Mouse (Mus musculus) frontal cortex, postnatal 10 days (tissue): Measurements from ENCODE around the gene Gm29094.
A peak's percentile ranks its signal among the peaks of the same experiment; 100 is the strongest.
"Not testable (repeated sequence)": the region's sequence is repeated elsewhere in the genome, so short reads cannot be mapped to it uniquely, and the experiment has no call there.

Experiments
- DNase-seq, 2 experiments: peaks; one replicate each; pipeline ENCODE4 v3.0.0; 2022; ENCODE audit warnings: low spot score in 2 of 2, mixed read lengths in 1 of 2

Gm29094 gene

GRCm38 (mm10) chr9:89198969-89199416 is at the start of gene Gm29094, which contains the start of gene Bcl2a1b:
Gene Gm29094 (plus strand): TSS chr9:89199379.
Gene Bcl2a1b (plus strand): TSS chr9:89199209.
- not testable (repeated sequence) for DNase-seq

- not testable (repeated sequence) for DNase-seq
These were observed 26.6 kb upstream of the Gm29094 start for GRCm38 (mm10) chr9:89172539-89172938.

GRCm38 (mm10) chr9:89178833-89179232 is 20.3 kb upstream of the Gm29094 start:
- DNase-seq: peak; percentile 15 to 71

GRCm38 (mm10) chr9:89179469-89179868 is 19.7 kb upstream of the Gm29094 start:
- DNase-seq: not testable (repeated sequence)

- DNase-seq: not testable (repeated sequence)
These were observed 12.2 kb upstream of the Gm29094 start for GRCm38 (mm10) chr9:89187006-89187405.

- not testable (repeated sequence) for DNase-seq
These were observed 3.7 kb upstream of the Gm29094 start for GRCm38 (mm10) chr9:89195483-89195882.

GRCm38 (mm10) chr9:89197509-89197908 is 1.7 kb upstream of the Gm29094 start:
- DNase-seq: not testable (repeated sequence)

- DNase-seq: not testable (repeated sequence)
These were observed 830 bp upstream of the Gm29094 start for GRCm38 (mm10) chr9:89198349-89198748.

GRCm38 (mm10) chr9:89202256-89202655 is 3.1 kb downstream of the Gm29094 start:
- DNase-seq: not testable (repeated sequence)

GRCm38 (mm10) chr9:89208939-89209338 is 9.8 kb downstream of the Gm29094 start:
- not testable (repeated sequence) for DNase-seq

GRCm38 (mm10) chr9:89210353-89211064 is 11.3 kb downstream of the Gm29094 start, which contains the start of gene Mthfs:
Gene Mthfs (plus strand): TSS chr9:89210676.
- not testable (repeated sequence) for DNase-seq

GRCm38 (mm10) chr9:89211065-89211858 is 12.1 kb downstream of the Gm29094 start:
- DNase-seq: peak; percentile 89 to 96

- DNase-seq: not testable (repeated sequence)
These were observed 13.2 kb downstream of the Gm29094 start for GRCm38 (mm10) chr9:89212428-89212827.

- DNase-seq: not testable (repeated sequence)
These were observed 19.0 kb downstream of the Gm29094 start for GRCm38 (mm10) chr9:89218174-89218573.

GRCm38 (mm10) chr9:89219668-89220067 is 20.5 kb downstream of the Gm29094 start:
- not testable (repeated sequence) for DNase-seq

GRCm38 (mm10) chr9:89220704-89221287 is 21.6 kb downstream of the Gm29094 start:
- not testable (repeated sequence) for DNase-seq

- no peak for DNase-seq
These were observed 26.9 kb downstream of the Gm29094 start for GRCm38 (mm10) chr9:89226071-89226470.

- no peak for DNase-seq
These were observed 28.9 kb downstream of the Gm29094 start for GRCm38 (mm10) chr9:89228122-89228521.

GRCm38 (mm10) chr9:89230897-89231497 is 31.8 kb downstream of the Gm29094 start:
- peak; percentile 25 to 73 for DNase-seq

GRCm38 (mm10) chr9:89237131-89237530 is 38.0 kb downstream of the Gm29094 start:
- not testable (repeated sequence) for DNase-seq

- DNase-seq: not testable (repeated sequence)
These were observed 39.9 kb downstream of the Gm29094 start for GRCm38 (mm10) chr9:89238976-89239505.
